Mouse (Mus musculus): Measurements from ENCODE around the gene Rev1.

DNA sequence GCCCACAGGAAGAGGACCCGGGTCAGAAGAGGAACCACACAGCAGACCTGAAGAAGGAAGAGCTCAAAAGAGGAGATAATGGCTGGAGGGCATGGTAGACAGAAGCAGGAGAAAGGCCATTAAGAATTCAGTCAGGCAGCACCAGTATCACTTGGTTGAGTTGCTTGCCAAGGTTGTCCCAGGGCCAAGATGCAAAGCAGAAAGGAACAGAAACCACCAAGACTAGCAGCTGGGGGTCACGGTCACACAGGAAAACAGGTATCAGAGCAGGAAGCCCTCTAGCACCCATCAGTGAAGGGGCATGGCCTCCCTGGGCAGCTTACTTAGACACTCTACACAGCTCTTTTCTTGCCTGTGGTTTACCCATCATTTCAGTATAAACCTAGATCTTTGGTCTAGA lies 9.8 kb upstream of the Rev1 start:
- TF ChIP-seq ZMIZ1 (IDR thresholded peaks at IDR 0.05; ENCODE audit: low read depth, low read length) (no peak), POLR2A (IDR thresholded peaks at IDR 0.05; ENCODE audit: low read depth, low read length) (no peak), CTCF (conservative IDR thresholded peaks at IDR 0.05 in 1 of 2, IDR thresholded peaks at IDR 0.05 in 1 of 2; ENCODE audit: low read depth in 2 of 2, low read length in 2 of 2) (no peak), E2F4 (IDR thresholded peaks at IDR 0.05; ENCODE audit: insufficient replicate concordance, low read depth, low read length) (no peak), ZKSCAN1 (IDR thresholded peaks at IDR 0.05; ENCODE audit: borderline replicate concordance, low read depth, low read length) (no peak), RAD21 (IDR thresholded peaks at IDR 0.05; ENCODE audit: low read depth, low read length) (no peak), JUND (conservative IDR thresholded peaks at IDR 0.05; ENCODE audit: low read depth, low read length) (no peak)

Data from CH12.LX (cell line).